Mouse (Mus musculus) liver, embryonic 13.5 days (tissue): Measurements from ENCODE around the gene Arhgap44. TPM values are rescaled to one million over a fixed set of nuclear protein-coding genes. Genes with fewer than 3 reads are reported as not detected.

ENCODE experiments used
- ATAC-seq: fragments of 200-750 bp; cut with Nextera tagmentation; 2 replicates; pipeline ENCODE4 v1.8.0; 2017; ENCODE audit warnings: low read depth, mild to moderate bottlenecking, moderate number of reproducible peaks, moderate library complexity
- DNase-seq: peaks from one replicate; pipeline ENCODE4 v3.0.0; 2022
- H3K27ac ChIP-seq: fragments of 300-500 bp; sonication (generic); 2 replicates; pipeline ENCODE4 v1.5.1; 2015; ENCODE audit warnings: moderate library complexity, mild to moderate bottlenecking, inconsistent platforms
- H3K27me3 ChIP-seq: fragments of 300-500 bp; sonication (generic); 2 replicates; pipeline ENCODE4 v1.6.1; 2015; ENCODE audit warnings: mild to moderate bottlenecking, inconsistent platforms
- H3K36me3 ChIP-seq: fragments of 300-500 bp; sonication (generic); 2 replicates; pipeline ENCODE4 v1.6.1; 2015; ENCODE audit warnings: mild to moderate bottlenecking, inconsistent platforms
- H3K4me1 ChIP-seq: fragments of 300-500 bp; sonication (generic); replicated peaks from 2 replicates; pipeline ENCODE4 v1.6.1; 2015; ENCODE audit warnings: inconsistent platforms
- H3K4me2 ChIP-seq: fragments of 300-500 bp; sonication (generic); 2 replicates; pipeline ENCODE4 v1.6.1; 2015; ENCODE audit warnings: inconsistent platforms, mild to moderate bottlenecking, moderate library complexity
- H3K4me3 ChIP-seq: fragments of 300-500 bp; sonication (generic); replicated peaks from 2 replicates; pipeline ENCODE4 v1.5.1; 2015; ENCODE audit warnings: mild to moderate bottlenecking, inconsistent platforms
- H3K9ac ChIP-seq: fragments of 300-500 bp; sonication (generic); 2 replicates; pipeline ENCODE4 v1.6.1; 2015; ENCODE audit warnings: mild to moderate bottlenecking, inconsistent platforms
- H3K9me3 ChIP-seq: fragments of 300-500 bp; sonication (generic); replicated peaks from 2 replicates; pipeline ENCODE4 v1.6.1; 2016; ENCODE audit warnings: inconsistent platforms
- WGBS: fragments of 180-500 bp; shearing (Covaris S2); methylation state at CpG from one replicate; pipeline ENCODE4 v1.1.7; 2015; ENCODE audit not compliant: insufficient replicate concordance; 5-methylcytosine and 5-hydroxymethylcytosine counted together
- polyA plus RNA-seq: library from polyadenylated mRNA; unstranded; fragments of >200 nt; fragmentation: Nextera tagmentation; extraction: Ambion mirVana; gene quantifications from 2 replicates; pipeline ENCODE4 v1.2.1, GENCODE M21; 2015

Gene Arhgap44
- polyA plus RNA-seq, 1 experiment from 2014 or later: 0.66 TPM

DNA sequence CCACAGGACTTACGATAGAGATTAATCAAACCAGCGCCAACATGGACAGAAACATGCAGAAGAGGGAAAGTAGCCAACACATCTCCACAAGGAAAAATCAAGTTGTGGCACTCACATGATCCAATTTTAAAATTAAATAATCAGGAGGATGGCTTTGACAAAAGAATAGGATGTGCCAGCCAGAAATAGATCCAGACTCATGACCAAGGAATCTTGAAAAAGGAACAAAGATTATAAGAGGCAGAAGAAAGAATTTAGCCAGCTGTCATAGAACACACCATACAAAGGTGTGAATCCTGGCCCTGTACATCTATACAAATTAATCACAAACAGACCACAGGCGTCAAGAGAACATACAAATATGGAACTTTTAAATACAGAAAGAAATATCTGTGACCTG is 82.5 kb downstream of the Arhgap44 start:
- Histone ChIP-seq H3K4me1 (no peaks in the 10 kb centered on the region), H3K36me3 (no peaks in the 10 kb centered on the region), H3K27me3 (no peaks in the 10 kb centered on the region), H3K27ac (no peak overlapping the region), H3K9ac (no peak overlapping the region), H3K4me2 (no peak overlapping the region), H3K4me3 (no peak overlapping the region), H3K9me3 (no peaks in the 10 kb centered on the region)
- ATAC-seq: no peak
- 71% methylated on average over 3 of the region's 3 CpGs for WGBS
- no peak for DNase-seq

GRCm38 (mm10) chr11:65069609-65070008 is 93.2 kb downstream of the Arhgap44 start:
- ATAC-seq (no peak), DNase-seq (no peak)
- Histone ChIP-seq H3K36me3 (no peaks in the 10 kb centered on the region), H3K4me3 (no peak overlapping the region), H3K27me3 (no peaks in the 10 kb centered on the region), H3K4me1 (no peaks in the 10 kb centered on the region), H3K4me2 (no peak overlapping the region), H3K9ac (no peak overlapping the region), H3K27ac (no peak overlapping the region), H3K9me3 (no peaks in the 10 kb centered on the region)
- 59% methylated on average over 5 of the region's 5 CpGs for WGBS

DNA sequence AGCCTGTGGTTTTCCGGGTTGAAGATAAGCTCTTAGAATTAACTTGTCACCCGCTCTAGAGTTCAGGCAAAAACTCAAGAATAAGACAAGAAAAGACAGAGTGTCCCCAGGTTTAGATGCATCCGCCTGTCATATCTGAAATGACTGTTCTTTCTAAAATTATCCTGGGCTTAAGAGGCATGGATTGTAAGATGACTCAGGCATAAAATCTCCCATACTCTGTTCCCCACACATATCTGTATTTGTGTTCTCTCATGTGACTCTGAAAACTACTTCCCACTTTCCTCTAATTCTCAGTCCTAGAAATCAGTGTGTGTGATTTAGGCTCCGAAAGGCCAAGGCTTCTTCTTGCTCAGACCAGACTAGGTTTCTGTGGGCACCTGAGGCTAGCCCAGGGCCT is 93.7 kb downstream of the Arhgap44 start:
- H3K4me1 ChIP-seq: no peaks in the 10 kb centered on the region
- no peaks in the 10 kb centered on the region for H3K27me3 ChIP-seq
- 56% methylated on average over 4 of the region's 4 CpGs for WGBS
- H3K27ac ChIP-seq: no peak overlapping the region
- H3K36me3 ChIP-seq: no peaks in the 10 kb centered on the region
- H3K9me3 ChIP-seq: no peaks in the 10 kb centered on the region
- DNase-seq: no peak
- no peak overlapping the region for H3K4me3 ChIP-seq
- no peak overlapping the region for H3K4me2 ChIP-seq
- no peak for ATAC-seq
- H3K9ac ChIP-seq: no peak overlapping the region

- Histone ChIP-seq H3K27me3 (no peaks in the 10 kb centered on the region), H3K27ac (no peak overlapping the region), H3K4me3 (no peak overlapping the region), H3K9ac (no peak overlapping the region), H3K36me3 (no peaks in the 10 kb centered on the region), H3K9me3 (no peaks in the 10 kb centered on the region), H3K4me2 (no peak overlapping the region), H3K4me1 (no peaks in the 10 kb centered on the region)
- ATAC-seq (no peak), DNase-seq (no peak)
- WGBS: 68% methylated on average over 13 of the region's 13 CpGs
These were observed 97.6 kb downstream of the Arhgap44 start for GRCm38 (mm10) chr11:65065201-65065600.

GRCm38 (mm10) chr11:65061437-65061836 is 101.3 kb downstream of the Arhgap44 start:
- H3K27ac ChIP-seq: no peak overlapping the region
- ATAC-seq (no peak), DNase-seq (no peak)
- H3K4me3 ChIP-seq: no peak overlapping the region
- no peak overlapping the region for H3K9ac ChIP-seq
- H3K36me3 ChIP-seq: no peaks in the 10 kb centered on the region
- no peaks in the 10 kb centered on the region for H3K27me3 ChIP-seq
- WGBS: 43% methylated on average over 3 of the region's 3 CpGs
- H3K4me2 ChIP-seq: no peak overlapping the region
- H3K9me3 ChIP-seq: no peaks in the 10 kb centered on the region
- H3K4me1 ChIP-seq: no peaks in the 10 kb centered on the region

GRCm38 (mm10) chr11:65059531-65059930 is 103.2 kb downstream of the Arhgap44 start:
- no peak overlapping the region for H3K27ac ChIP-seq
- no peaks in the 10 kb centered on the region for H3K36me3 ChIP-seq
- no peak for DNase-seq
- no peak overlapping the region for H3K4me2 ChIP-seq
- ATAC-seq: no peak
- no peaks in the 10 kb centered on the region for H3K9me3 ChIP-seq
- no peak overlapping the region for H3K4me3 ChIP-seq
- 67% methylated on average over 12 of the region's 12 CpGs for WGBS
- no peaks in the 10 kb centered on the region for H3K4me1 ChIP-seq
- H3K27me3 ChIP-seq: no peaks in the 10 kb centered on the region
- no peak overlapping the region for H3K9ac ChIP-seq

- Histone ChIP-seq H3K9ac (no peak overlapping the region), H3K4me3 (no peak overlapping the region), H3K4me2 (no peak overlapping the region), H3K27ac (no peak overlapping the region), H3K9me3 (no peaks in the 10 kb centered on the region), H3K27me3 (no peaks in the 10 kb centered on the region), H3K36me3 (no peaks in the 10 kb centered on the region), H3K4me1 (no peaks in the 10 kb centered on the region)
- no peak for DNase-seq
- no peak for ATAC-seq
- WGBS: 59% methylated on average over 7 of the region's 7 CpGs
These were observed 104.4 kb downstream of the Arhgap44 start for GRCm38 (mm10) chr11:65058224-65058908.

GRCm38 (mm10) chr11:65055596-65055995 is 107.2 kb downstream of the Arhgap44 start:
- no peak overlapping the region for H3K27ac ChIP-seq
- ATAC-seq: no peak
- H3K27me3 ChIP-seq: no peaks in the 10 kb centered on the region
- H3K36me3 ChIP-seq: no peaks in the 10 kb centered on the region
- no peaks in the 10 kb centered on the region for H3K9me3 ChIP-seq
- no peak overlapping the region for H3K9ac ChIP-seq
- no peak overlapping the region for H3K4me3 ChIP-seq
- no peak for DNase-seq
- no peak overlapping the region for H3K4me2 ChIP-seq
- H3K4me1 ChIP-seq: no peaks in the 10 kb centered on the region
- 26% methylated on average over 7 of the region's 7 CpGs for WGBS

- Histone ChIP-seq H3K9ac (no peak overlapping the region), H3K9me3 (no peaks in the 10 kb centered on the region), H3K27ac (no peak overlapping the region), H3K4me2 (no peak overlapping the region), H3K4me1 (no peaks in the 10 kb centered on the region), H3K4me3 (no peak overlapping the region), H3K36me3 (no peaks in the 10 kb centered on the region), H3K27me3 (no peaks in the 10 kb centered on the region)
- 16% methylated on average over 5 of the region's 5 CpGs for WGBS
- ATAC-seq: no peak
- DNase-seq: no peak
These were observed 108.5 kb downstream of the Arhgap44 start for GRCm38 (mm10) chr11:65054216-65054615.

GRCm38 (mm10) chr11:65050819-65051218 is 111.9 kb downstream of the Arhgap44 start:
- WGBS: 81% methylated on average over 5 of the region's 5 CpGs
- no peak for DNase-seq
- Histone ChIP-seq H3K27ac (no peak overlapping the region), H3K9ac (no peak overlapping the region), H3K4me3 (no peak overlapping the region), H3K36me3 (no peaks in the 10 kb centered on the region), H3K4me1 (no peaks in the 10 kb centered on the region), H3K9me3 (no peaks in the 10 kb centered on the region), H3K4me2 (no peak overlapping the region), H3K27me3 (no peaks in the 10 kb centered on the region)
- no peak for ATAC-seq

- Histone ChIP-seq H3K9ac (no peak overlapping the region), H3K27me3 (no peaks in the 10 kb centered on the region), H3K9me3 (no peaks in the 10 kb centered on the region), H3K4me3 (no peak overlapping the region), H3K4me1 (no peaks in the 10 kb centered on the region), H3K27ac (no peak overlapping the region), H3K4me2 (no peak overlapping the region), H3K36me3 (no peaks in the 10 kb centered on the region)
- no peak for ATAC-seq
- no peak for DNase-seq
- WGBS: 74% methylated on average over 7 of the region's 7 CpGs
These were observed 113.7 kb downstream of the Arhgap44 start for GRCm38 (mm10) chr11:65049090-65049489.

DNA sequence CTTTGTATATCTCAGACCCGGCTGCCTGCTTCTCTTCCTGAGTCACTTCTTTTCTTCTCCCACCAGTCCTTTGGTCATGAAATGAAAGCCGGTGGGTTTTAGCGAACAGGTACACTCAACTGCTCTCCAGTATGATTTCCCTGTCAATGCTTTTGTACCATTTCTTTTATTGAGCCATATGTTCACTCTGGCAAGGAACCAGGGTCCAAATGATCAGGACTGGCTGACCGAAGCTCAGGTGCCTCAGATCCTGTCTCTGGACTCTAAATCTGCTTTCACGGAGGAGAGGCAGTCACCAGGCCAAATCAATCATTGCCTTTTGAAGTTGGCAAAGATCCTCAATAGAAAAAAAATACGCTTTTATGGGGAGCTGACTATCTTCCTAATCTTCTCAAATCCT is 122.2 kb downstream of the Arhgap44 start:
- 75% methylated on average over 6 of the region's 6 CpGs for WGBS
- no peak for ATAC-seq

More for the DNA sequence above, 122.2 kb downstream of the Arhgap44 start:
- Histone ChIP-seq H3K4me2 (no peak overlapping the region), H3K36me3 (no peaks in the 10 kb centered on the region), H3K9me3 (no peaks in the 10 kb centered on the region), H3K4me1 (no peaks in the 10 kb centered on the region), H3K4me3 (no peak overlapping the region), H3K27ac (no peak overlapping the region), H3K27me3 (no peaks in the 10 kb centered on the region), H3K9ac (no peak overlapping the region)
- no peak for DNase-seq
